Mouse (Mus musculus): ENCODE measurements around the gene Sft2d1.

The Sft2d1 gene

DNA sequence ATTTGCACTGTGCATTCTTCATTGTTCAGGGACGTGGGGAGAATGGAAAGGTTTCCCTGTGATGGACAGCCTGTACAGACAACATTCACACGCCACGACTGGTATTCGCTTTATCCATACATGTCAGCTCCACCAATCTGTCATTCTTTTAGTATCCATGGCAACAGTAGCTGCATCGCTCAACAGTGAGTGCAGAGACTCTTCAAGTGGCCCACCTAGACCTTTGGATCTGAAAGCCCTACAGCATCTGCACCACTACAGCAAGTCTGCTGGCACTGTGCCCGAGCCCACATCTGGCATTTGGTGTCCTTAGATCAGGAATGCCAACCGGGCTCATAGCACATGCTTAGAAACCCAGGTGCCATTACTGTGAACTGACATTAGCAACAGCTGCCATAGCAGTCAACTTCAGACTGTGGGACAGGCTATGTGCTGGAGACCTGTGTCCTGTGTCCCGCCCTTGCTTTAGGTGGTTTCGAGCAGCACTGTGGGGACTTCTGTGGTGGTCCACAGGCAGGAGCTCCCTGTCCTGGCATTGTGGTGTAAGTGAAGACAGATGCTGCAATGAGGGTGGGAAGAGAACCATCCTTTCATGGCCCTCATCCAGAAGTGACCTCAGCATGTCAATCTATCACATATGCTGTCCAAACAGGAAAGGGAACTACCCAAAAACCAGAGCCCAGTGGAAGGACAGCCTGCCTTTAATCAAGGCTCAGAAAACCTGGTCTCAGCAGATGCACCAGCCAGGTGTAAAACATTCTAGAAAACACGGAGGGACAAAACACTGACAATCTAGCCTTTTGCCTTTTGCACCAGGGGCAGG, 50.6 kb downstream of the Sft2d1 start:
- DNase-seq = no peak

DNA sequence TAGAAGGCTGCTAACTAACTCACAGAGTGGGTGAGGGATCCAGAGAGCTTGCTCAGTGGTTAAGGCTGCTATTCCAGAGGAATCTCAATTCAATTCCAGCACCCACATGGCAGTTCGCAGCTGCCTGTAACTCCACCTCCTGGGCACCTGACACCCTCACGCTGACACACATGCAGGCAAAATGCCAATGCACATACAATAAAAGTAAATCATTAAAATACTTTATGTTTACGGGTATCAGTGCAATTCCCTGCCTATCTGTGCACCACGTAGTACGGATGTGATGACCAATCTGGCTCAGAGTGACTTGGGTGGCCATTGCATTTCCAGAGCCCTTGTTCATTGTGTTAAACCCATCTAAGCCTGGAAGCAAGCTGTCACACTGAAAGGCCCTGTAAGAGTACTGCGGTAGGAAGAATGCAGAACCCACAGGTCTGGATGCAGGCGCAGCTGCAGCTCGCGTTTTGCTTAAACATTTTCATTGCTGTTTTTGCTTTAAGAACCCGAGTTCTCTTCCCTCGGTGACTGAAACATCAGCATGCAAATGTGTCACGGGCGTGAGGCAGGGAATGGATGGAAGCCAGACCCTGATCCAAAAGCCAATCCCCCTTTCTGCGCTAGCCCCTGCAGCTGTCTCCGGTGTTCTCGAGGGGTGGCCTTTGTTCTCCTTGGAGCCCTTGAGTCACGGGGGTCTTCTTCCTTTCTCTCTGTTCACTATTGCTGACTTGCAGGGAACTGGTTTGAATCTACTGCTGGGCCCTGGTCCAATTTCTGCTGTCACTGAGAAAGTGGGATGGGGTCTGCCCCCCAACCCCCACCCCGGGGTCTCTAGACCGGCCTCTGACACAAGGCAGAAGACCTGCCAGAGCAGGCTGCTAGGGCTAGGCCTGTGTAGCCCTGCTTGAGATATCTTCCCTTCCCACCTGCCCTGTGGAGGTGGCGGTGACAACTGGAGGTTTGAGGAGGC, 56.9 kb downstream of the Sft2d1 start:
- no peak for DNase-seq

DNA sequence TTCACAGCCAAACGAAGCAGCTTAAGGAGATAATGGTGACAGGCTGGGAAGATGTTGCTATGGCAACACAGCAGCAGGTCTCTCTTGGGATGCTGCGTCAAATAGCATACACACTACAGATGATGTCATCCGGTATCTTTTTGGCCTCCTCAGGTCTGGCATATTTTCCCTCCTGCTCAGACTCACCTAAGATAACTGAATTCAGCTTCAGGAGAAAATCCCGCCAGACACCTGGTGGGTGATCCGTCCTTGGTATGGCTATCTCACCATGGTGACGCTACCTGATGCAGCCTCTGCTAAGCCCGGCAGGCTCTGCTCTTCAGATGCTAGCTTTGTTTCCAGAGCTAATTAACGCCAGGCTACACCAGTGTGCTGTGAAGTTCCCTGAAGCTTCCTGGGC, 57.7 kb downstream of the Sft2d1 start:
- DNase-seq = no peak

DNA sequence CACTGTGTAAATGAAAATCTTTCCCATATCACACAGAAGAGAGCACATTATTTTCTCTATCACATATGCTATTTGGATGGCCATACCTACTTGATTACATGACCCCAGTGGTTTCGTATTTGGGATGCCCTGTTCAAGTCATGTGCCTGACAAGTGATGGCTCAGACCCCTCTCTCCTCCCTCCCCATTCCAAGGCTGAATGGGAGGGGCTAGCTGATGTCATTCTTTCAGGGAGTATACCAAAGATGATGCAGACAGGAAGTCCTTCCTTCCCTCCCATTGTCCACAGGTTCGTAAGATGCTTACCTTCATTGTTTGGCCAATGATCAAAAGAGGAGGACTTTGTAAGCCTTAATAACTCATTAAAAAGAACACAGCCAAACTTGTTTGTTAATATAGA, 58.3 kb downstream of the Sft2d1 start:
- no peak for DNase-seq

DNA sequence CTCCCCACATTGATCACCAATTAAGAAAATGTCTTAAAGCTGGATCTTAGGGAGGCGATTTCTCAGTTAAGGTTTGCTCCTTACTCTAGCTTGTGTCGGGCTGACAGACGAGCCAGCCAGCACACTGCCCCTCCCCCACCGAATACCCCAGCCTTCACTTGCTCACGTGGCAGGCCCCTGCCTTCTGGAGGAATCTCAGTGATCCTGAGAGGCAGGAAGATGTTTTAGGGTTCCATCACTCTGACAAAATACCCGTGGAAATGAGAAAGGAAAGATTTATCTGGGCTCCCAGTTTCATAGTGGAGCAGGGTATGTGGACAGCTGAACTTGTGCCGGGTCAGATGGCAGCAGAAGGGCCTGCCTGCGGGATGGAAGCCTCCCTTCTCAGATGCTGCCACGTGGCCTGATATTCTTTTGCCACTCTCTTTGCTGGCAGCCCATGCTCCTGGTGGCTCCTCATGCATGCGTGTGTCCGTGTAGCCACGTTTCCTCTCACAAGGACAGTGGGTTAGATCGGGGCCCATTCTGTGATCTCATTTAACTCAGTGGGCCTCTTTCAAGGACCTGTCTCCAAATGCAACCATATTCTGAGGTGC, 59.8 kb downstream of the Sft2d1 start:
- no peak for DNase-seq

DNA sequence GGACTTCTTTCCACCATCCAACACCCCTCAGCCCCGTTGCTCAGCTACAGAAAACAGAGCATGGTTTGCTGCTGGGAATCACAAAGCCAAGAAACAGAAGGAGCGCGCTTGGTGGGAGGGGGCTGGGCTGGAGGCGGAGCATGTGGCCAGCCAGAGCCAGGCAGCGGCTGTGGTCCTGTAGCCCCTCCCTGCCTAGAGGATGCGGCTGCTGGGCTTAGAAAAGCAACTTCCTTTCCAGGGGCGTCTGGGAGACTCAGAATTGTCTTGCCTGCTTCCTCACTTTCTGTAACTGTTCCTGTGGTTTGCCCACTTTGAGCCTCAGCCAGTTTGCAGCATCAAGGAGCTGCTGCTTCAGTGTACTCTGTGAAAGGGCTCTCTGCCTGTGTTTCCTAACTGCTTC, 60.9 kb downstream of the Sft2d1 start:
- DNase-seq = peak; percentile 41

DNA sequence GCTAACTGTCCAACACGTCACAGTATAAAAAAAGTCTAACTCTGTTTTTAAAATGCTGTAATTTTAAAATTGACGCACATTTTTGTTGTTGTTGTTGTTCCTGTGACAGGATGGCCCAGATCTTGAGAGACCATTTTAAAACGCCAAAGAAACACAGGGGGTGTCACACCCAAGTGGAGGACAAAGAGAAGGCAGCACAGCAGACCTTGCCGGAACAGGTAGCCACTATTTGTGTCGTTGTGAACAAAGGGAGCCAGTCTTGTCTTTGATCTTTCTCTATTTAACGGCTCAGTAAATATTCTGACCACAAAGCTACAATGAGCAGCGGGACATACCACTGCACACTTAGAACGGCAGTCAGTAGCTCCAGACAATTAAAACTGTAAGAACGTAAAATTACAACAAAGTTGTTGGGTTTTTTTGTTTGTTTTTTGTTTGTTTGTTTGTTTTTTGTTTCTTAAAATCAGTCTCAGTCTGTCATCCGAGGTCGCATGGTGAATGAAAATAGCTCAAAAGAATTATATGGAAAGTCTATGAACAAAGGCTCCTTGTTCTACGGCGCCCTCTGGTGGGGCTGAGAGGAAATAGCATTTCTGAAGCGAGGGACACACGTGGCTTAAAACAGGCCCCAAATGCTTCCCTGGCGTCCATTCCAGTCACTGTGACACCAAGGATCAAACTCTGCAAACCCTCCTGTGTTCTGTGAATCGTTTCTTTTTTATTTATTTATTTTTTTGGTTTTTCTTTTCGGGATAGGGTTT, 61.6 kb downstream of the Sft2d1 start:
- DNase-seq = peak; percentile 56

All from kidney, adult 11 months (tissue).